Mouse (Mus musculus) liver, adult 2 months (tissue): ENCODE measurements around the gene Trio.

Experiments used
- CTCF ChIP-seq: fragments of 200-500 bp; IDR thresholded peaks from 2 replicates; pipeline ENCODE4 v1.5.1; 2011; ENCODE audit warnings: low read depth, low read length, control low read depth
- POLR2A ChIP-seq: fragments of 200-500 bp; IDR thresholded peaks from 2 replicates; pipeline ENCODE4 v1.6.1; 2011; ENCODE audit warnings: low read length, control low read depth; ENCODE audit not compliant: insufficient read depth; ENCODE audit errors: extremely low read depth

DNA sequence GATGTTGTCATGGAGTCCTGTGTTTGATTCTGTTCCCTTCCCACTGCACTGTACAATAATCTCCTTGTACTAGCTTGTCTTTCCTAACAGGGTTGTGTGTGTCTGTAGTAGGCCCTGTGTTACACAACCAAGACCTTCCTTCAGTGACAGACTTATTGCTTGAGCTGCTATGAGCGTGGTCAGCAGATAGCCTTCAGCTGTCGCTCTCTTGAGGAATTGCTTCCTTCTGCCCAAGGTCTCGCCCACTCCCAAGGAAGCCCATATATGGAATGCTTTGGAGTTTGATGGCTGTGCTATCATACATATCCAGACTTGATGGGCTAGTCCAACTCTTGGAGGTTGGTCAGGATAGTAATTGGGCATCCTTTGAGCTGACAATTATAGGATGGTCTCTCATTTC is 22.1 kb upstream of the Trio start:
- TF ChIP-seq CTCF (no peak), POLR2A (no peak)
